Mouse (Mus musculus) c-Kit-positive CD71-positive TER-119-positive erythroid progenitor cells, embryonic 14.5 days (primary cell): ENCODE data around the gene Haghl.

Experiments
- DNase-seq: peaks from one replicate; pipeline ENCODE4 v3.0.0-alpha.2; 2013; ENCODE audit warnings: low spot score

Haghl gene

DNA sequence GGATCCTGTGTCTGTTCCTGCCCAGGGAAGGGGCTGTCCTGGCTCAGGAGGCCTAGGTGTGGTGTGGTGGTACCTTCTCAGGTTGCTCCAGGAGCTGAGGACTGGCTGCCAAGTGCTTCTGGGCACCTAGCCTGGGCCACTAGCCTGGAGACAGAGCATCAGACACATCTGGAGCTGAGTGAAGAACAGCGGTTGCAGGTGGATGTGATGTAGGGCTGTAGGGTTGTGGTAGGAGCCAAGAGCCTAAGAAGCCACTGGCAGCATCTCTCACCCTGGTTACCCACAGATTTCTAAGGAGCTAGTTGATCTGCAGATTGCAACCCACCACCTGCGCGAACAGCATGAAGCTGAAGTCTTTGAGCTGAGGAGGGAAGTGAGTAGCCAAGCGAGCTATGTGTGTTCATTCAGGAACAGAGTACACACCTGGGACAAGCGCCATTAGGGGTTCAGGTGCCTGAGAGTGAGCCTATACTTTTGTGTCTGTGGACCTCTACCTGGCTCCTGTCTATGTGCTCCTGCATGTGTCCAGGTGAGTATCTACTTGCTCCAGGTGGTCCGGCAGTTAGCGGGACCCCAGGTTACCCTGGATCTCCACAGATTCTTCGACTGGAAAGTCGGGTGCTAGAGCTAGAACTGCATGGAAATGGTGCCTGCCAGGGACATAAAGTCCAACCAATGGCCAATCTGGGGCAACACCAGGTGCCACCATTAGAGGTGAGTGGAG is 1.5 kb upstream of the Haghl start:
- DNase-seq = no peak

- no peak for DNase-seq
These were observed 807 bp upstream of the Haghl start, which contains the start of gene Ccdc78 for GRCm38 (mm10) chr17:25786280-25786679. Gene Ccdc78, plus strand, starts transcription at chr17:25786580.

DNA sequence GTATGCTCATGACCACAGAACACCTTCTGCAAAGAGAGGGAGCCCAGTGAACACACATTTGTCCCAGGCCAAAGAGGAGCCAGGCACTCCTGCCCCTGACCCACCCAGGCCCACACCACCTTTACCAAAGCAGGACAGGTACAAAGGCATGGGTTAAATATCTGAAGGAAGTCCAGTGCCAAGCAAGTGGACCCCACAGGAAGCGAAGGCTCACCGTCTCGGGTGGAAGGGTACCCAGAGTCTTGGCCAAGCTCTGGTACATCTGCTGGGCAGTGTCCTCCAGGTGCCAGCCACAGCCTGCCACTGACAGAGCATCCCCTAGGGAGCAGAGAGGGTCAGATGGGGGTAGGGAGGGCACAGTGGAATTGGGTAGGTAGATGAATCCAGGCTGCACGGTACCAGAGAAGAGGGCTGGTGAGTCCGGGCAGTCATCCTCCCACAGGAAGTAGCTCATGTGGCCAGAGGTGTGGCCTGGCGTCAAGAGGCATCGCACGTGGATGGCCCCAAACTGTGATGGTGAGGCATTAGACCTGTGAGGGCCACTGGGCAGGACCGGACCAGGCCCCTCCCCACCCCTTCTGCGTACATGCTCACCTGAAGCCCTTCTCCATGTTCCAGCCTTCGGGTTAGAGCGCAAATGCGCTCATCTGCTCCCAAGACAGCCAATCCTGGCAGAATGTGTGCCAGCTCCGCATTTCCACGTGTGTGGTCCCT is 1.5 kb downstream of the Haghl start:
- DNase-seq = no peak

DNA sequence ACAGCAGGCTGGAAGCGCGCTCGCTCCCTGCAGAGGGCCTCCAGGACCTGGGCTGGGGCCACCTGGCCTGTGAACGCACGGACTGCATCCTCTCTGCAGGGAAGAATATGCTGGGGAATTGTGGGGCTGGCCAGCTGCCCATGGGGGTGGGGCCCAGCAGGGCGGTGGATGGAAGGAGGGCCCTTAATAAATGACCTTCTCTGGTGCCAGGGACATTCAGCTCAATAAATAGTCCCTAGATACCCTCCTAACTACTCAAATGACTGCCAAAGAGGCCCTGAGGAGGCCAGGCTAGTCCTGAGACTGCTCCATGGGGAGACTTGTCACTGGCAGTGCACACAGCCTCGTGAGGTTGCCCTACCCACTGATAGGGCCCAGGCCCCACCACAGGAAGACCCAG is 2.4 kb downstream of the Haghl start:
- no peak for DNase-seq

GRCm38 (mm10) chr17:25781339-25781738 is 4.1 kb downstream of the Haghl start:
- DNase-seq = no peak

DNA sequence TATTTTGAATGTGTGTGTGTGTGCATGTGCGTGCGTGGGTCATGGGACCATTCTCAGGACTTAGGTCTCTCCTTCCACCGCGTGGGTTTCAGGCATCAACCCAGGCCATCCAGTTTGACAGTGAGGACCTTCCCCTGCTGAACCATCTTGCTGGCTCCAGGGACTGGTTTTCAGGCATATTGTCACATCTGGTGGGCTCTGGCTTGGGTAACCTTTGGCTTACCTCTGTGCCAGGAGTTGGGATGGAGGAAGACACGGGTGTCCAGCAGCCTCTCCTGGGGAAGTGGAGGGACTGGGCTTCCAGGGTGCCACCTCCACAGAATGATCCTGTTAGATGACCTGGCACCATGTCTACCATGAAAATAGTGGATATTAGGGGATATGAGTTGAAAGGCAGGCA is 7.5 kb downstream of the Haghl start:
- no peak for DNase-seq

- no peak for DNase-seq
These were observed 10.0 kb downstream of the Haghl start for GRCm38 (mm10) chr17:25775318-25776062.

- DNase-seq = peak; percentile 98
These were observed 11.8 kb downstream of the Haghl start, which contains the start of gene Narfl for GRCm38 (mm10) chr17:25773549-25774120. Gene Narfl, plus strand, starts transcription at chr17:25773776.

GRCm38 (mm10) chr17:25769331-25769730 is 16.1 kb downstream of the Haghl start:
- DNase-seq = no peak

DNA sequence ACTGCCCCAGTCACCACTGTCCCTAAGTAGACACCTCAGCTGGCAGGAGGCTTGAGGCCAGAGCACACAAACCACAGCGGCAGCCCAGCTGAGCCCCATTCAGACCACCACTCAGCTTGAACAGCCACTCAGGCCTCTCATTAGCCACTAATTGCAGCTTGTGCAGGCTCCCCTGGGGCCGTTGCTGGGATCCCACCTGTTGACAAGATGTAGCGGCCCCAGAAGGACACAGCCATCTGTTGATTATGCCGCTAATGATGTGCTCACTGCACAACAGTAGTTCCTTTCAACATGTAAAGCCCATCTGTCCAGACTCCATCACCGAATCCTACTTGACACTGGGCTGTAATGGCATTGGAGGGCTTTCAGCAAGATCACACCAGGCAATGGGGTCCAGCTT is 19.6 kb downstream of the Haghl start:
- DNase-seq = no peak

GRCm38 (mm10) chr17:25762591-25762990 is 22.9 kb downstream of the Haghl start:
- no peak for DNase-seq

DNA sequence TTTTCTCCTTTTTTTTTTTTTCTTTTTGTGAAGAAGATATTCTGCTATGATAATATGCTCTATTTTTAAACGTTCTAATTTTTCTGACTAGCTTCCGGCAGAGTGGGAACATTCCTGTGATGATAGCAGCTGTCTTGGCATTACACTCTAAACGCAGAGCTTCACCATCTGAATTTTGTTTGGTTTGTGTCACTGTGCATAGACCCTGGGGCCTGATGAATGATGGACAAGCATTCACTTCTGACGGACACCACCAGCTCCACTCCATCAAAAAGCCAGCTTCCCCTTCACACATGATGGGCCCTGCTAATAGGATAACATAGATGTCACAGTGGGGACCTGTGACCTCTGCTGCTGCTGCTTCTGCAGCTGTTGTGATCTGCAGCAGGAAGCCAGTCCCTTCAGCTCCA is 23.9 kb downstream of the Haghl start:
- no peak for DNase-seq

DNA sequence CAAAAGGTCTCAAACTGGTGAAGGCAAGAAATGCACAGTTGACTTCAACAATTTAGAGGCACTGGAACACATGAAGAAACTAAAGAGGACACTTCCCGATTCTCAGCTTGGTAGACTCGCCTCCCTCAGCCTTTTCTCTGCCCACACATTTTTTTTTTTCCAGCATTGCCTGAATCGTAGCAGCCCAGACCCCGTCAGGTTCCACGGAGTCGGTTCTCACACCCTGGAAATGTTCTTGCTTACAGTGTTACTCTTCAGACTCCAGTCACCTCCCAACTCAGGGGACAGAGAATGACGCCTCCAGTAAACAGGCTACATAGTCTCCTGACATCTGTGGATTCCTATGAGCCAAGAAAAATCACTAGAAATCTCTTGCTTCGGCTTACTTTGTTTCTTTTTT is 25.3 kb downstream of the Haghl start:
- no peak for DNase-seq

DNA sequence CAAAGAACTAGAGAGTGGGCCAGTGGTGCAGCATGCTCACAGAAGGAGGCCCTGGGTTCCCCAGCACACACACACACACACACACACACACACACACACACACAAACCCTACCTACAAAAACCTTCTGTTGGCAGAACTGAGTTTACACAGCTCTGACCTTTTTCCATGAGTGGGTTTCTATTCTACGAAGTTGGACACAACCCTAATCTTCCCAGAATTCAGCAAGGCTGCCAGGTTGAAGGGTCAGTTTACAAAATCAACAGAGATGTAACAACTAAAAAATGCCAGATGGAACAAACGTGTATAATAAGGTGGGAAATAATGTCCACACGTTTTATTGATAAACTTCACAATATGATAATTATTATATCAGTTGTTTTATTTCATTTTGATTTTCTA is 27.8 kb downstream of the Haghl start:
- DNase-seq = no peak

DNA sequence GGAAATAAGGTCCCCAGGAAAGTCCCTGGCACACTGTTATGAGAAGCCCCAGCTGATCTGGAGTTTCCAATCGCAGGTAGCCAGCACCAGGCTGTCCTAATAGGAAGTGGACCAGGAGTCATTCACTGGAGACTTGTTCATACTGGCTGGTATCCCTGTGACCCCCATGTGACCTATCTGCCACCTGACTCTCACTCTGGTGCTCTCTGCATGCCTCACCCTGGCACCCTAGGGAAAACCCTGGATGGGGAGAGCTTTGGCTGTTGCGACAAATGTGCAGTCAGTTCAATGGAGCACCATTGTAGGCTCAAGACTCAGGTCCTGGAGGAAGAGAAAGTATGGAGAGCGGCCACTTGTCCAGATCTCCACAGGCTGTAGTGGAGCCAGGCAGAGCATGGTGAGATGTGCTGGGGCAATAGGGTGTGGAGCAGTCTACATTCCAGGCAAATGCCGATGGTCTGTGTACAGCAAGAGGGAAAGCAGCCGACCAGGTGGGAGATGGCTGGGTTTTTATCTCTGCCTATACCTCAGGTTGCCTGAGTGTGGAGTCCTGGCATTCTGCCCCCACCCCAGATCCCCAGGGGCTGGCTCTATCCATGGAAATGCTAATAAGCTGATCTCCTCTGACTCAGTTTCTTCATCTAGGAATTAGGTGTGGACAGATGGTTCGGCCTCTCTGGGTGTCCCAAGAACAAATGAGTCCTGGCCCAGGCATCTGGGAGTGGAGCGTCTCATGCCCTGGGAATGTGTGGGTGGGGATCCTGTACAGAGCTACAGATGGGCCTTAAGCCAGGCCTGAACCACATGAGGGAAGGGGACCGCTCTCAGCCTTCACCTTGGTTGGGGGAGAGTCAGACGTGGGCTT is 28.9 kb downstream of the Haghl start:
- no peak for DNase-seq

DNA sequence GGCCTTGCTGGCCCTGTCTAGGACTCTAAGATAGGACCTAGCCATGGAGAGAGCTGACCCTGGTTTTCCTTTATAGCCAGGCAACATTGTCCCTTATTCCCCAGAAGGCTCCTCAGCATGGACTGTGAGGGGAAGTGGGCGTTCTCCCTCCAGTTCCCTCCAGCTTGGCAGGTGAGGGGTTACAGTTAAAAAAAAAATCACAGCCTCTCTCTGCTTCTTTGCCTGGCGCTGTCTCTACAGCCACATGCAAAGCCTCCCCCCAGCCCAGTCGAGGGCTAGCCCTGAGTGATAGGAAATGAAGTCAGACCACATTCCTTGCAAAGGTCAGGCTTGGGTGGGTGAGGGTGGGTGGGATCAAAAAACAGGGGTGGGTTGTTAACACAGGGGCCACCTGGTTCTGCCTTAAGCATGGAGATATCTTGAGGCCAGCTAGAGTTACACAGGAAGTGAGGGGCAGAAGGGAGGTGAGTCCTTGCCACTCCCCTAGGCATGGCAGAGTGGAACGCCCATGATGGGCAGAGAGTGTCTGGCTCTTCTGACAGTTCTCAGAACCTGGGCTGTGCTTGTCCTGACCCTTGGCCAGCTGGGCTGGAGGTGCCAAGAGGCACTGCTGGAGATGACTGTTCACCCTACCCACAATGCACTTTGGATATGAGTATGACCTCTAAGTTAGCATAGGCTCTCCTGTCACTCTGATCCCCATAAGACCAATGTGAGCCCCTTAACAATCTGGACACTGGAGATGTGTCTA is 29.7 kb downstream of the Haghl start:
- no peak for DNase-seq

- no peak for DNase-seq
These were observed 30.4 kb downstream of the Haghl start for GRCm38 (mm10) chr17:25755086-25755485.

DNA sequence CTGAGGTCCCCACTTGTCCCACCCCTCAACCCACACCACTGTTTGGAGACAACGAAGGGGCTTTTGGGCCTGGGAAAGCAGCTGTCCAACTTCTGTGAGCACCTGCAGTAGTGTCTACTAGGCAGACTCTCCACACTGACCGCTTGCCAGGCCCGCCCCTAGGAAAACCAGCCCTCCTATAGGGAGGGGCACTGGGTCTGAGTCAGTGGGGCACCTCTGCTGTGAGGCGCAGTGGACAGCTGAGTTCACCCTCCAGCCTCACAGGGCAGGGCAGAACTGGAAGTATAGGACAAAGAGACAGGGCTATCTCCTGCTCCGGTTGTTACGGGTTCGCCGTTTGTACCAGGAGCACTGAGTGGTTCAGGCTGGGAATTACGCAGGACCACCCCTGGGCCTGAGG is 31.2 kb downstream of the Haghl start, which contains the start of gene Msln:
Gene Msln (minus strand): TSS at position 138 of the 400 bp plus-strand sequence.
- DNase-seq = no peak

GRCm38 (mm10) chr17:25751446-25751845 is 34.0 kb downstream of the Haghl start:
- no peak for DNase-seq

DNA sequence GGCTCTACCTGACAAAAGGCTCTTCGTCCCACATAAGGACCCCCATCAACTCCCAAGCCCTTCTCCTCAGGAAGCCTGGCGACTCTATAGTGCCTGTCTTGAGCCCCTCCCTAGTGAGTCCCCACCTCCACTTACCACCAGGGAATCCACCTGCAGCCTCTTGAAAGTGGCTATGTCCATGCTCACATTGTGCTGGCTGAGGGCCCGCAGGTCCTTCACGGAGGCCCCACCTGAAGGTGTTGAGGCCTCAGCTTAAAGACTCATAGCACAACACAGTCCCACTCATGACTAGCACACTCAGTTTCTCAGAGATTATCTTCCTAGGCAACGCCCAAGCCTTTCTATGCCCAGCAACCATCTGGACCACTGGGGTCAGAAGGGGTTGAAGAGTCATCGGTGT is 36.2 kb downstream of the Haghl start:
- DNase-seq = no peak

DNA sequence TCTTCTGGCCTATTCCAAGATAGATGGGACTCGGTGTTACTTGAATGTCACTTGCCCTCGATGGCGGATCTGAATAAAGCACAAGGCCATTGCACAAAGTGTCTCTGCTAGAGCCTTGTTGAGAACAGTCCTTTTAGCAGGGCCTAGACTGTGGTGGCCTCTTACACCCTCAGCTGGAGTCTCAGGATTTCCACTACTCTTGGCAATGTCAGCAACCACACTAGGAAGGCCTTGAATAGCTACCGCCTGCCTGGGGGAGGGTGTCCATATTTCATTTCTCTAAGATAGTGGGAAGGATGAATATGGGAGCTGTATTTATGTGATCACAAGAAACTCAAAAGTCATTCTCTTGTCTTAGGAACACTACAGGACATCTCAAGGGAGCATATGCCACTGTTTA is 37.2 kb downstream of the Haghl start:
- DNase-seq = no peak
